Mouse (Mus musculus) left cerebral cortex, postnatal 14 days (tissue): ENCODE results near the gene Fkbp6. TPM values are rescaled to one million over a fixed set of nuclear protein-coding genes. Genes with fewer than 3 reads are reported as not detected.

ENCODE experiments used
- DNase-seq, 2 experiments: peaks; one replicate each; pipeline ENCODE4 v3.0.0; 2021 to 2022; ENCODE audit warnings: low spot score in 2 of 2, mixed read lengths in 1 of 2
- intact Hi-C: fragments of 180-260 bp; cut with DNase I; formaldehyde crosslinking; loops from one replicate; pipeline ENCODE4 v1.15.1; 2025
- total RNA-seq, 2 experiments: library from RNA; stranded (reverse); gene quantifications; 2 replicates each; pipeline ENCODE4 v1.2.3; 2021

Gene Fkbp6
- total RNA-seq, 2 experiments from 2014 or later = 0.70 TPM; not detected in 1

- intact Hi-C loops = no loop called here
- peak; percentile 45 to 57 for DNase-seq
These were observed 7.7 kb upstream of the Fkbp6 start for GRCm38 (mm10) chr5:135357556-135357955.

- intact Hi-C loops = no loop called here
- no peak for DNase-seq
These were observed 6.2 kb upstream of the Fkbp6 start for GRCm38 (mm10) chr5:135356090-135356489.

- intact Hi-C loops = no loop called here
- no peak for DNase-seq
These were observed 3.7 kb upstream of the Fkbp6 start for GRCm38 (mm10) chr5:135353564-135353963.

- intact Hi-C loops = no loop called here
- DNase-seq = no peak
These were observed 3.2 kb upstream of the Fkbp6 start, which contains the start of gene Trim50 for GRCm38 (mm10) chr5:135352995-135353394. Trim50 (plus strand) TSS chr5:135353295.

- DNase-seq = no peak
- intact Hi-C loops = no loop called here
These were observed 1.8 kb upstream of the Fkbp6 start for GRCm38 (mm10) chr5:135351606-135352005.

- intact Hi-C loops = no loop called here
- DNase-seq = no peak
These were observed 2.3 kb downstream of the Fkbp6 start for GRCm38 (mm10) chr5:135347511-135348011.

GRCm38 (mm10) chr5:135346430-135346829 lies 3.4 kb downstream of the Fkbp6 start:
- intact Hi-C loops = no loop called here
- no peak for DNase-seq

GRCm38 (mm10) chr5:135345989-135346388 lies 3.9 kb downstream of the Fkbp6 start:
- DNase-seq = no peak
- intact Hi-C loops = no loop called here

- no peak for DNase-seq
- intact Hi-C loops = no loop called here
These were observed 12.3 kb downstream of the Fkbp6 start for GRCm38 (mm10) chr5:135337575-135337974.

GRCm38 (mm10) chr5:135331161-135331560 lies 18.7 kb downstream of the Fkbp6 start:
- intact Hi-C loops = no loop called here

GRCm38 (mm10) chr5:135330201-135330600 lies 19.6 kb downstream of the Fkbp6 start:
- no peak for DNase-seq
- intact Hi-C loops = no loop called here

More at GRCm38 (mm10) chr5:135331161-135331560, 18.7 kb downstream of the Fkbp6 start:
- no peak for DNase-seq

GRCm38 (mm10) chr5:135329471-135329870 lies 20.4 kb downstream of the Fkbp6 start:
- intact Hi-C loops = no loop called here
- no peak for DNase-seq

GRCm38 (mm10) chr5:135326121-135326659 lies 23.7 kb downstream of the Fkbp6 start:
- intact Hi-C loops = no loop called here
- DNase-seq = no peak

GRCm38 (mm10) chr5:135322197-135322596 lies 27.6 kb downstream of the Fkbp6 start:
- intact Hi-C loops = no loop called here
- DNase-seq = no peak

GRCm38 (mm10) chr5:135319856-135320255 lies 30.0 kb downstream of the Fkbp6 start:
- intact Hi-C loops = no loop called here
- DNase-seq = peak in 1 of 2 experiments; percentile 8

- DNase-seq = no peak
- intact Hi-C loops = no loop called here
These were observed 33.7 kb downstream of the Fkbp6 start for GRCm38 (mm10) chr5:135316177-135316576.

GRCm38 (mm10) chr5:135306321-135306965 lies 43.4 kb downstream of the Fkbp6 start:
- DNase-seq = no peak

GRCm38 (mm10) chr5:135302454-135302853 lies 47.4 kb downstream of the Fkbp6 start:
- intact Hi-C loops = no loop called here
- DNase-seq = no peak

More at GRCm38 (mm10) chr5:135306321-135306965, 43.4 kb downstream of the Fkbp6 start:
- intact Hi-C loops = no loop called here

GRCm38 (mm10) chr5:135301916-135302315 lies 47.9 kb downstream of the Fkbp6 start:
- intact Hi-C loops = no loop called here
- no peak for DNase-seq

GRCm38 (mm10) chr5:135292001-135292400 lies 57.8 kb downstream of the Fkbp6 start:
- intact Hi-C loops = no loop called here
- DNase-seq = no peak

GRCm38 (mm10) chr5:135291193-135291592 lies 58.7 kb downstream of the Fkbp6 start:
- intact Hi-C loops = no loop called here
- no peak for DNase-seq
